Mouse (Mus musculus) Patski (cell line): ENCODE results near the gene Ssh3. TPM values are rescaled to one million over a fixed set of nuclear protein-coding genes. Genes with fewer than 3 reads are reported as not detected.

Source experiments
- ATAC-seq: fragments of 100-300 bp; one replicate; pipeline ENCODE4 v1.8.0; 2021
- CTCF ChIA-PET: fragments of 350-600 bp; sonication (Branson Sonifier 250); formaldehyde crosslinking; loops from one replicate; lab custom pipeline; 2022; ENCODE audit warnings: inconsistent platforms; lab: Charles Lee
- POLR2A ChIA-PET: fragments of 350-600 bp; sonication (Branson Sonifier 250); formaldehyde crosslinking; loops from one replicate; lab custom pipeline; 2022; ENCODE audit warnings: antibody characterized with exemption, inconsistent platforms; lab: Charles Lee
- DNase-seq: peaks from one replicate; pipeline ENCODE4 v3.0.0-alpha.2; 2011; ENCODE audit warnings: low read depth, low spot score
- H3K27me3 ChIP-seq: fragments of 371-371 bp; one replicate; pipeline ENCODE4 v1.5.1; 2021
- CTCF ChIP-seq: fragments of 100-300 bp; IDR thresholded peaks from one replicate; pipeline ENCODE4 v1.5.1; 2021
- in situ Hi-C: fragments of 300-500 bp; cut with MboI; formaldehyde crosslinking; loops from 3 replicates; pipeline ENCODE4 v1.11.1; 2018; ENCODE audit warnings: low pct_unique_long_range_greater_than_20kb, mixed read lengths
- polyA plus RNA-seq: library from polyadenylated mRNA; unstranded; gene quantifications from one replicate; pipeline ENCODE4 v1.2.3, GENCODE M21; 2021

Ssh3 gene
- polyA plus RNA-seq, 1 experiment from 2014 or later, result 71.3 TPM

GRCm38 (mm10) chr19:4304251-4304821 is 35.4 kb upstream of the Ssh3 start:
- ChIA-PET POLR2A (interaction anchor here (0.9 kb wide), 1 partner anchor 23 kb away, joined by 5 read pairs; no protein-coding TSS in a partner anchor), CTCF (interaction anchor here (2.5 kb wide), 2 partner anchors 21 to 46 kb away, joined by 7 to 8 read pairs; partner anchors contain the start of gene Ankrd13d)
- DNase-seq (no peak), ATAC-seq (no peak)
- in situ Hi-C loops, result no loop called here
- no peaks in the 10 kb centered on the region for H3K27me3 ChIP-seq
- no peak for TF ChIP-seq CTCF

DNA sequence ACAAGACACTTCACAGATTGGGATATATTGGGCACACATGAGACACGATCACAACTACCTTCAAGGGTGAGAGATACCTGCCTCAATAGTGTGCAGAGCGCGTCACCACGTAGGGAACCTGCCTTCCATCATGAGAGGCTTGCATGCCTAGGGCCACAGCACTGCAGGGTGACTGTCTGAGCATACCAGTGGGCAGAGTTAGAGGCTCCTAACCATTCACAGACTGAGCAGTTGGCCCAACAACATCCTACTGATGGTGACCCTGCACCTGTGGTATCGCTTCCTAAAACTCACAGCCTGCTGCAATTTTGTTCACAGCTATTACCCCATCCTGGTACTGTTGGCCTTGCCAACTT is 34.6 kb upstream of the Ssh3 start:
- DNase-seq (no peak), ATAC-seq (no peak)
- ChIA-PET POLR2A (no interaction called here), CTCF (interaction anchor here (2.5 kb wide), 2 partner anchors 21 to 46 kb away, joined by 7 to 8 read pairs; partner anchors contain the start of gene Ankrd13d)
- no peak for TF ChIP-seq CTCF
- no peaks in the 10 kb centered on the region for H3K27me3 ChIP-seq
- in situ Hi-C loops, result no loop called here

DNA sequence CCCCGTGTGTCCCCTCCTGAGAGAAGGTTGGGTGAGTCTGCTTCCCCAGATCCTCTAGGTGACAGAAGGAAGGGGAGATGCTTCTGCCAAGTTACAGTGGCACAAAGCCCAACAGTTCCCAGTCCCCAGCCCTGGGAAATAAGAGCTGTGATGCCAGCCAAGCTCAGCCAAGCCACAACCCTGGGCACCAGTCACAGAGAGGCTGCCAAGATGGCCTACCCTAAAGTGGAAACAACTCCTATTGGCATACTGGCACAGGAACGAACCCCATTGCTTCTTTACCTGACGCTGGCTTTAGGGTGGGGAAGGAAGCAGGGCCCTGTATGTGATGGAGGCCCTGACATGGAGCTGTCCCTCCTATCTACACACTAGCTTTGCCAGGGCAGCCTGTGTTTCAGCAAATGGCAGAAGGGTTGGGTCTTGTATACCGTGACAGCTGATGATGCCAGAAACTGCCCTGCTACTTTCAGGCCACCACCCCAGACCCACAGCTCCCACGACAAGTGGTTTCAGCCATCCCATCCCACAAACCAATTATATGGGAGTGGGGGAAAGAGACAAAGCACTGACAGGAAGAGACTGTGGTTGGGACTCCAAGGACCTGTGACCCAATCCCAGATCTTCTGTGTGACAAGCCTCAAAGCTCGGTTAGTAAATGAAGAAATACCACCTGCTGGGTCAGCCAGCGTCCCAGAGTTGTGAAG is 34.1 kb upstream of the Ssh3 start:
- in situ Hi-C loops, result no loop called here
- no peak for TF ChIP-seq CTCF
- ChIA-PET CTCF (interaction anchor here (0.8 to 2.5 kb wide), 4 partner anchors 20 to 45 kb away, joined by 3 to 8 read pairs (median 6); partner anchors contain the start of genes Ankrd13d and Ssh3), POLR2A (no interaction called here)
- H3K27me3 ChIP-seq, result no peaks in the 10 kb centered on the region
- ATAC-seq (no peak), DNase-seq (no peak)

DNA sequence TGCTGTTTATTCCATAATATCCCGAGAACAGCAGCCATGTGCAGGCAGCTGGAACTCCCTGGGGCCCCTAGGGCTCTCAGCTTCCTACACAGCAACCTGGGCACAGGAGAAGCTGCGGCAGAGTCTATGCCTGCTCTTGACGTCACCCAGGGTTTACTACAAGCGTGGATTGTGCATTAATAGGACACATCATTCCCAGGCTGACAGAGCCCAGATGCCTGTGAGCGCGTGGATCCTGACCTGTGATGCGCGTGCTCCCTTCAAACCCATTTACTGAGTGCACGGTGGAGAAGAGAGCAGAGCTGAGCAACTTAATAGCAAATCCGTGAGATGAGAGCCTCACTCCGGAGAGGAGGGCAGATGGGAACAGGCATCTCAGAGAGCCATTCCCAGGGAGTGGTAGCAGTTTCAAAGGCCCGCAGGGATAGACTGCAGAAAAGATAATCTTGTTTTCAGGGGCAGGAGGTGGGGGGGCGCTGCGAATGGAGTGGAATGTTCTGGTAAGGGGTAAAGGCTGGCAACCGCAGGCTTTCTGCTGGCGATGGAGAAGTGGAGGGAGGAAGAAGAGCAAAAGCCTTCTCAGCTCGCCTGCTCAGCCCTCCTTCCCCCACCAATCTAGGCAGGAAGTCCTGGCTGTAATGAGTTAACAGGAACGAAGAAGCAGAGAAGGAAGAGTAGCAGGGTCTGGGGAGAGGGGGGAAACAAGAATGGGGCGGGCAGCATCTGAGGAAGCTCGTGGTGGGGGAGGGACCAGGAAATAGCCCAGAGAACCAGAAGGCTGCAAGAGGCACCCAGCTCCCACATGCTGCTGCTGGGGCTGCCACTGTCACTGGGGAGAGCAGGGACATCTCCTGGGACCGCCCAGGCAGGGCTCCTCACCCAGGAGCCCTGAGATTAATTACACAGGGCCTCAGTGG is 33.0 kb upstream of the Ssh3 start:
- ATAC-seq (no peak), DNase-seq (no peak)
- in situ Hi-C loops, result no loop called here
- H3K27me3 ChIP-seq, result no peaks in the 10 kb centered on the region
- CTCF ChIA-PET, result interaction anchor here (2.3 to 2.5 kb wide), 3 partner anchors 19 to 44 kb away, joined by 6 to 8 read pairs (median 7); partner anchors contain the start of genes Ankrd13d and Ssh3
- TF ChIP-seq CTCF, result no peak
- POLR2A ChIA-PET, result interaction anchor here (0.6 to 1.4 kb wide), 2 partner anchors 13 to 83 kb away, joined by 5 to 6 read pairs; no protein-coding TSS in a partner anchor

GRCm38 (mm10) chr19:4300852-4301734 is 32.1 kb upstream of the Ssh3 start:
- no peak for TF ChIP-seq CTCF
- DNase-seq (no peak), ATAC-seq (no peak)
- in situ Hi-C loops, result no loop called here
- no peaks in the 10 kb centered on the region for H3K27me3 ChIP-seq
- ChIA-PET CTCF (interaction anchor here (1.4 to 2.3 kb wide), 2 partner anchors 32 kb away, joined by 3 to 6 read pairs; partner anchors contain the start of gene Ssh3), POLR2A (interaction anchor here (0.6 to 1.5 kb wide), 4 partner anchors 13 to 61 kb away, joined by 3 to 5 read pairs (median 4); no protein-coding TSS in a partner anchor)

GRCm38 (mm10) chr19:4300271-4300704 is 31.3 kb upstream of the Ssh3 start:
- in situ Hi-C loops, result no loop called here
- no peaks in the 10 kb centered on the region for H3K27me3 ChIP-seq
- DNase-seq (no peak), ATAC-seq (no peak)
- ChIA-PET POLR2A (interaction anchor here (0.6 to 1.5 kb wide), 4 partner anchors 12 to 62 kb away, joined by 3 to 5 read pairs (median 4); no protein-coding TSS in a partner anchor), CTCF (interaction anchor here (0.9 to 1.6 kb wide), 4 partner anchors 10 to 31 kb away, joined by 3 to 6 read pairs (median 3); partner anchors contain the start of genes Ankrd13d and Ssh3)
- no peak for TF ChIP-seq CTCF

GRCm38 (mm10) chr19:4299574-4300270 is 30.7 kb upstream of the Ssh3 start:
- TF ChIP-seq CTCF, result no peak
- CTCF ChIA-PET, result interaction anchor here (0.9 to 1.6 kb wide), 5 partner anchors 9 to 42 kb away, joined by 3 to 6 read pairs (median 3); partner anchors contain the start of genes Ankrd13d and Ssh3
- in situ Hi-C loops, result no loop called here
- no peak for ATAC-seq
- POLR2A ChIA-PET, result interaction anchor here (0.6 to 1.5 kb wide), 3 partner anchors 14 to 92 kb away, joined by 3 to 5 read pairs (median 4); no protein-coding TSS in a partner anchor
- DNase-seq, result no peak
- H3K27me3 ChIP-seq, result no peaks in the 10 kb centered on the region

DNA sequence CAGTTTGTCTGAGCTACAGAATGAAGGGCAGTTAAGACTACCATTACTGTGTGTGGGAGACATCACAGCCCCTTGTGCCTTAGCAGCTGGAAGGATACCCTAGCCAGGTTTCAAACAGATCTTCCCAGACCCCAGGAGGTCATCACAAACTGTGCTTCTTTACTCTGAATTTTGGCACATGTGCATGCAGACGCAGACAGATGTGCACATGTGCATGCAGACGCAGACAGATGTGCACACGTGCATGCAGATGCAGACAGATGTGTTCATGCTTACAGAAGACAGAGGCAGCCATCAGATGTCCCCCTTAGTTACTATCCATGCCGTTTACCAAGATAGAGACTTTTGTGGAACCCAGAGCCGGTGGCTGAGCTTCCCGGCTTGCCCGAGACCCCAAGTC is 30.1 kb upstream of the Ssh3 start:
- ChIA-PET CTCF (interaction anchor here (0.9 to 3.7 kb wide), 5 partner anchors 9 to 41 kb away, joined by 3 to 24 read pairs (median 3); partner anchors contain the start of gene Ankrd13d), POLR2A (interaction anchor here (0.6 kb wide), 1 partner anchor 189 kb away, joined by 3 read pairs; no protein-coding TSS in a partner anchor)
- in situ Hi-C loops, result no loop called here
- no peak for TF ChIP-seq CTCF
- DNase-seq (no peak), ATAC-seq (no peak)
- H3K27me3 ChIP-seq, result no peaks in the 10 kb centered on the region
